Mouse (Mus musculus) adrenal gland, postnatal 36 days (tissue): ENCODE data around the gene Pdzd7. TPM values are rescaled to one million over a fixed set of nuclear protein-coding genes. Genes with fewer than 3 reads are reported as not detected.

Experiments
- DNase-seq, 2 experiments: peaks; one replicate each; pipeline ENCODE4 v3.0.0; 2021; ENCODE audit warnings: mixed read lengths in 1 of 2
- long read RNA-seq, 2 experiments: library from polyadenylated mRNA; stranded (forward); transcript quantifications; one replicate each; pipeline ENCODE4 v2.0.0; 2021; ENCODE audit warnings: borderline sequencing depth in 2 of 2
- total RNA-seq, 2 experiments: library from RNA; stranded (reverse); gene quantifications; 2 replicates each; pipeline ENCODE4 v1.2.3; 2021

The Pdzd7 gene
- total RNA-seq, result under 1 TPM; 0.13 to 0.23 TPM
- long read RNA-seq, experiment 1, result 0 reads
- long read RNA-seq, experiment 2, result 0 reads

- no peak for DNase-seq
Observed at GRCm38 (mm10) chr19:45045651-45046050, at the start of gene Pdzd7. Gene Pdzd7 (minus strand): TSS chr19:45045717.

GRCm38 (mm10) chr19:45081841-45082550, 36.5 kb upstream of the Pdzd7 start:
- peak; percentile 51 to 66 for DNase-seq

DNA sequence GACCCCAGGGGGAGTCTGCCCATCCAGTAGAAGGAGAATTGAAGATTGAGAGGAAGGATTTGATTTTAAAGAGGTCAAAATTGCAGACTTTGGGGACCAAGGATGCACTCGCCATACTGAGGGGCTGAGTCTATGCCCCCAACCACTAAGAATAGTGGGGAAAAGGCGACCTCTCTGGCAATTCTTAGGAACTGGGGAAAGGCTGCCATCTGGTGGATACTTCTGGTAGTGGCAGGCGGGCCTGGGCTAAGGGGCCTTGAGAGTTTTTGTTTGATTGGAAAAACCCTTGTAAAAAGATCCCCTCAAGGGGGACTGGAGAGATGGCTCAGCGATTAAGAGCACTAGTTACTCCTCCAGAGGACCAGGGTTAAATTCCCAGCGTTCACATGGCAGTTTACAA, 35.8 kb upstream of the Pdzd7 start:
- peak; percentile 68 to 76 for DNase-seq

- peak in 1 of 2 experiments; percentile 12 for DNase-seq
Observed at GRCm38 (mm10) chr19:45080711-45081110, 35.2 kb upstream of the Pdzd7 start.

DNA sequence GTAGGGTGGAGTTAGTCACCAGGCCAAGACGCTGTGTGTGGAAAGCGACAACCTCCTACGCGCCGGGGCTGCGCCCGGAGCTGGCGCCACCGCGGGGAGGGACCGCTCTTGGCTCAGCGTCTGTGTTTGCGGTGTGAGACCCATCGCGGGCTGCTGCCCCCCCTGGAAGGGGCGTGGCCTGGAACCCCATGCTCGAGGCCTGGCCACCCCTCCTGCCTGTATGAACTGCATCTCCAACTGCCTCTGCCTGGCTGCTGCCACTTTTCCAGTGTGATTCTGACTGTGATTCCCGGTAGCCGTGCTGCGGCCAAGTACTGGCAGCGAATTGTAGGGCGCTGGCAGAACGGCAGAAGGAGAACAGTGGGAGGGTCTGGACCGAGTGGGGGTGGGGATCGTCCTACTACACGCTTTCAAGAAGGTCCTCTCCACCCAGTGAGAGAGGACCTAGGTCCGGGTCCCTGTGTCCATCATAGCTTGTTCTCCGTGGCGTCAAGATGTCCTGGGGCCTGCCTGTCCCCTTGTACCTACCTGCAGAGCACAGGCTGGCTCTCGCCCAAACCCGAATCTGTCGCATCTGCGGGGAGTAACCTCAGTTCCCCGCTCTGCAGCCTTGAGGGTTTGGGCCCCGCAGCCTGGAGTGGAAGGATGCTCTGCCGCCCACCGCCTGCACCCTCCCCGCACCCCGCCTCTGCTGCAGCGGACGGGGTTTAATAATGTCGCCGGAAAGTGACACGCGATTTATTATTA, 34.4 kb upstream of the Pdzd7 start:
- peak; percentile 64 to 83 for DNase-seq

DNA sequence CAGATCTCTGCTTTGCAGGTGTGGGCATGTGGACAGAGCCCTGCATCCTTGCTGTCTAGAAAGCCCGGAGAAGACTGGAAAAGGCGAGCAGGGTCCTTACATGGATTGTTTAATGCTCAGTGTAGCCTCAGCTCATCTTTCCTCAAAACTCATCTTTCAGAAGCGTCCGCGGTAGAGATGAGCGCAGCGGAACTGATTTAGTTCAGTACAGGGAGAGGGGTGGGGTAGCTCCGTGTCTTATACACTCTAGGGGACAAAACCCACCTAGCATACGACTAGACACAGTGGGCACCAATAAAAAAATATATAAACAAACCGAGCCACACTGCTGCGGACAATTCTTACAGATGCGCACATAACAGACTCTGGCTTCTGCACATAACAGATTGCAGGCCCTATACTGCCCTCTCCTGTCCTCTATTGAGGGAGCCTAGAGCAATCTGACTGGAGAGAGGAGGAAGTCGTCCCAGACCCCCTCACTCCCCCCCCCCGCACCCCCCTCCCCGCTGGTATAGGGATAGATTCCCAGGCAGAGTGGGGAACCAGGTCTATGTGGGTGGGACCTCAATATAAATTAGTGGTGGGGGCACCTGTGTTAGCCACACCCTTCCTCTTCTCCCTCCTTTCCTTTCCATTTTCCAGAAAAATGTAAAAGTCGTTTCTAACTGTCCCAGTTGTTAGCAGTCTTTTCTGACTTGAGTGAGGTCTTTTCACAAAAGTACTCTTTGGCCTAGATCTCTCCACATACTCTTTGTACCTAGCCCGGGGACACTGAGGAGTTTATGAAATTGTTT, 33.7 kb upstream of the Pdzd7 start:
- no peak for DNase-seq

- no peak for DNase-seq
Observed at GRCm38 (mm10) chr19:45077742-45078645, 32.5 kb upstream of the Pdzd7 start.

DNA sequence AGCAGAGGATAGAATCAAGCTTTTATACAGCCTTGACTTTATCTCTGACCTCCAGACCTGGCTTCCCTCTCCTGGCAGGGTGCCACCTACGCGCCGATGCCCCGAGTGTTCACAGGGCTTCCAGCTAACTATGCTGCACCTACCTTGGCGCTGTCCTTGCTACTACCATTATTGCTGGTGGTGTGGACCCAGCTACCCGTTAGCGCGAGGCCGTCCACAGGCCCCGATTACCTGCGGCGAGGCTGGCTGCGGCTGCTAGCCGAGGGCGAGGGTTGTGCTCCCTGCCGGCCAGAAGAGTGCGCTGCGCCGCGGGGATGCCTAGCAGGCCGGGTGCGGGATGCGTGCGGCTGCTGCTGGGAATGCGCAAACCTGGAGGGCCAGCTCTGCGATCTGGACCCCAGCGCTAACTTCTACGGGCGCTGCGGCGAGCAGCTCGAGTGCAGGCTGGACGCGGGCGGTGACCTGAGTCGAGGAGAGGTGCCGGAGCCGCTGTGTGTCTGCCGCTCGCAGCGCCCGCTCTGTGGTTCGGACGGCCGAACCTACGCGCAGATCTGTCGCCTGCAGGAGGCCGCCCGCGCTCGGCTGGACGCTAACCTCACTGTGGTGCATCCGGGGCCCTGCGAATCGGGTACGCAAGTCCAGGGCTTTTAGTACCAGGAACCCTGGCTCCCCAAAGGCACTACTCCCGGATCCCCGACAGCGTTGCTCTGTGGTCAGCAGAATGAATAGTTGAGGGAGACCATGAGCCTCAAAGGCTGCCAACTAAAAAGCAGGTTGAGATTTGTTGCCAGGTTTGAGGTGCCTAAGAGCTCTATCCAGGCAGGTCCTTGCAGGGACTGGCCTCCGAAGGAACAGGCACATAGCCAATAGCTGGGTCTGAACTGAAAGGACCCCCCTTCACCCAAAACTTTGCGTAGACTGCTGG, 31.3 kb upstream of the Pdzd7 start:
- DNase-seq, result peak; percentile 75 to 84

DNA sequence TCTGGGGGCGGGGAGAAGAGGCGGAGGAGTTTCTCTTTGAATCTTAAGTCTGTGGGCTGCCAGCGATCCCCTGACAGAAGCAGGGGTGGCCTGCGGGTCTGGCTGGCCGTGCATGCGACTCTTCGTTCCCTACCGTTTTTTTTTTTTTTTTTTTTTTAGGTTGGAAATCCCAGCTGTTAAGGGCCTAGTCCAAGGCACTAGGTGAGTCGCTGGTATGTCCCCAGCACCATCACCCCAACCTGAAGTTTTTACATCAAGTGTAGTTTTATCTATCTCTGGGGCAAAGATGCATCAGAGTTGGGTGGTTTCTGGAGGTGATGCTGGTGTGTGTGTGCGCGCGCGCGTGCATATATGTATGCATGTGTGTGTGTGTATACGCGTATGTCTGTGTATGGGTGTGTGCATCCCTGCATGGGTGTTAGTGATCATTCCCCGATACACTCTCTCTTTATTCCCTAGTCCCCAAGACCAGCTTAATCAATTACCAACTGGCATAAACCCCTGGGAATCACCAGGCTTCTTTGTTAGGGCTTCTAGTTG, 30.6 kb upstream of the Pdzd7 start:
- no peak for DNase-seq

DNA sequence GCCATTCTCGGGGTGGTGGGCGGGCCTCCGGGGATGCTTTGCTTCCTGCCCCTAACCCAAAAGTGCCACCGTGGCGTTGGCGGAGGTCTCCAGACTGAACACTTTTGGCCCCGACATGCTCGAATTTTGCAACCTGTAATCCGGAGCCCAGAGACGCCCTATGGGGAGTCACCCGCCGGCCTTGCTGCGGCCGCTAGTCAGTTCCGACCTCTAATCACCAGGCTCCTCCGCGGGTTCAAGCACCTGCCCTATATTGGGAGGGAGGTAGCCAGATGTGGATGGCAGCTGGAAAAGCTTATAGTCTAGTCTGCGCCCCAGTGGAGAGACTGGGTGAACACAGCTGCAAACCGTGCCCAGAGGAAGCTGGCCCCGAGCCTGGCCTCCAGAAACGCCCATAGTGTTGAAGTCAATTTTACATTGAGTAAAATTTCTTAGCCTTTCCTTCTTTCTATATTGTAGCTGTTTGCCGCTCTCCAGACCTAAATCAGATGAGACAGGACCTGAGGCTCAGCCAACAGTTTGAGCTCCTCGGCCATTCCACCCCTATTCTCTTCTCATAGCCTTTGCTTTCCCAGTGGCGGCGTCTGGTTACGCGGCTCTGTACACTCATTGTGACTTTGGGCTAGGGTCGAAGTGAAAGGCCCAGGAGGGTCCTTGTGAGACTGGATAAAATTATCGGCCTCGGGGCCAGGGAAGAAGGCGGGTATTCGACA, 30.0 kb upstream of the Pdzd7 start:
- no peak for DNase-seq

- peak; percentile 95 for DNase-seq
Observed at GRCm38 (mm10) chr19:45074580-45075322, 29.2 kb upstream of the Pdzd7 start, which contains the start of gene Kazald1. Gene Kazald1 (plus strand): TSS chr19:45075241.

DNA sequence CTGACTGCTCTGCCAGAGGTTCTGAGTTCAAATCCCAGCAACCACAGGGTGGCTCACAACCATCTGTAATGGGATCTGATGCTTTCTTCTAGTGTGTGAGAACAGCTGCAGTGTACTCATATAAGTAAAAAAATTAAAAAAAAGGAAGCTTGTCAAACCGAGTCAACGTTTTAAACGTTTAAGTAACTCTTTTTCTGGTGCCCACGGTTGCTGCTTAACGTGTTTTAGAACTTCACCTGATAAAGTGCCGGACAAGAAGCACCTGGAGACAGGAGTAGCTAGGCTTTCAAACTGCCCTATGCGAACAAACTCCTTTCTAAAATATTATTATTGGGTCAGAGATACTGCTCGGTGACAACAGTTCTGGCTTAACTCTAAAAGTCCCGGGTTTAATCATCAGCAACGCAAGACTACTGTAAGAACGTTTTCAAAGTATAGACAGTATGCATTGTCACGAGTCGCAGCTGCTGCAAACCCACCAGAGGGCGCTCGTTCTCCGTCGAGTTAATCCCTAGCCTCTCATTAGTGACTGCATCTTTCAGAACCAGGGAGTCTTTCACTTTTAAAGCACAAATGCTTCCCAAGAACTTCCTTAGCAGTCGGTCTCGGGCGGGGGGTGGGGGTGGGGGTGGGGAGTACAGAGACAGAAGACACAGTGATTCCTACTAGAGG, 28.5 kb upstream of the Pdzd7 start:
- peak; percentile 90 to 93 for DNase-seq

DNA sequence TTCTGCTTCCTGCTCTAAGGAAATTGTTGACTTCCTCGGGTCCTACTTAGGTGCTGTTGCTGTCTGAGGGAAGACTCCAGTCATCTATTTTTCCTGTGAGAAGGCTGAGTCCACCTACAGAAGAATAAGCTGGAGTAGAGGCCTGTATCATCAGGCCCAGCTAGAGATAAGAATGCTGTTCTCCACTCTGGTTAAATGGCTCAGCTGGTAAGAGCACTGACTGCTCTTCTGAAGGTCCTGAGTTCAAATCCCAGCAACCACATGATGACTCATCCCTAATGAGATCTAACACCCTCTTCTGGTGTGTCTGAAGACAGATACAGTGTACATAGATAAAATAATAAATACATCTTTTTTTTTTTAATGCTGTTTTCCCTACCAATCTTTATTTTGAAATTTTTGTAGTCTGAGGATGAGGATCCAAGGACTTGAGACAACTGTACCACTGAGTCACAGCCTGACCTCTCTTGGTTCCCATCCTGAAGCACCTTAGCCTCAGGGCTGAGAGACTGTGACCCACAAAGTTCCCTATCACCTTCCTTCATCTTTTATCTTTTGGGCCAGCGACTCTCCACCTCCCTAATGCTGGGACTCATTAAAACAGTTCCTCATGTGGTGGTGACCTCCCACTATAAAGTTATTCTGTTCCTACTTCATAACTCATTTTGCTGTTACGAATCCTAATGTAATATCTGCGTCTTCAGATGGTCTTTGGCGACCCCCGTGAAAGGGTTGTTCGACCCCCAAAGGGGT, 22.4 kb upstream of the Pdzd7 start:
- DNase-seq, result no peak

- DNase-seq, result no peak
Observed at GRCm38 (mm10) chr19:45067170-45067569, 21.7 kb upstream of the Pdzd7 start.

DNA sequence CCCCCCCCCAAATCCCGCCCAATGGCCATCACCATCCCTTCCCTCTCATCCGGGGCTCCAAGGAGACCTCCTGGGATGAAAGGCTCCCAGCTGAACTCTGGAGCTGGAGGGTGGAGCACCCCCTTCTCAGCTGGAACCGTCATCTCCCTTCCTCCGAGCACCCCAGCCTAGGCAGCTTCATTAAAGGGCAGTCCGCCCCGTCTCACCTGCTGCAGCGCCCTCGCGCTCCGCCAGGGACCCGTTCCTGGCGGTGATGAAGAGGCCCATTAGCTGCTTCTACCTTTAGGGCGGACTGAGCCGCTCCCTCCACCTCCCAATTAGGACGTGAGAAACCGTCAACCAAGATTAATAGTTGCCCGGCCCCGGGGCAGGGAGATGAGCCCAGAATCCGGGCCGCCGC, 19.7 kb upstream of the Pdzd7 start:
- DNase-seq, result no peak

- DNase-seq, result peak; percentile 75 to 83
Observed at GRCm38 (mm10) chr19:45063565-45064292, 18.2 kb upstream of the Pdzd7 start.

DNA sequence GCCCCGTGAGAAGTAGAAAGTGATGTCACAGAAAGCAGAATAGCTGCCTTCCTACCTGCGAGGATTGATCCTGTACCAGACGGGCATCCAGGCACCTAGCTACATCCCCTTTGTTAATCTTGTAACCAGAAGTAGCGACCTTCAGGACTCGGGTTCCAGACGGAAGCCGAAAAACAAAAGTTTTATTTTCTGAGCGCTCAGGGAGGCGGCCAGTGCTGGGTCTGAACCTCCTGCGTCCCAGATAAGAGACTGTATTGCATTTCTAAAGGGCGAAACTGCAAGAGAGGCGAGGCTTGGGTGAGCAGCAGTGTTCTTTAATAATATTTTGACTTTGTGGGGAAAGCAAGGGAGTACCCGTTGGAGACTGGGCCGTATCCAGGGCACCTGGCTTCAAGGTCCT, 13.3 kb upstream of the Pdzd7 start:
- no peak for DNase-seq
